Mouse (Mus musculus): Measurements from ENCODE around the gene Irak1.

DNA sequence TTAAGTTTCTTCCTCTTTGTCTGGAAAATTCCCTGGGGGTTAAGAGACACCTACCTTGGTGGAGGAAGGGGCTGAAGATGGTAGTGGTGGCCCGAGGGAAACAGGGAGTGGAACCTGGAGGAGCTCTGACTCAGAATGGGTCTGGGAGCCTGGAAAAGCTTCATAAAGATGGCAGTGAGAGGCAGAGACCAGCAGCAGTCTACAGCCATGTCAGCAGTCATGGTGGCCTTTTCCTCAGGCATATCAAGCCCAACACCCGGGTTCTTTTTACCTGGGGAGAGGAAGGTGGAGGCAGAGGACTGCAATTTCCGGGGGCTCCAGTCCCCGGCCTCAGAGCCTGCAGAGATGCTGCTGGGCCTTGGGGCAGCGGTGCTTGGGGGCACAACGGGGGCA is 927 bp downstream of the Irak1 start:
- TF ChIP-seq CTCF (IDR thresholded peaks at IDR 0.05; ENCODE audit: control insufficient read depth, insufficient read depth, insufficient read length) (no peak), MYOD1 (IDR thresholded peaks at IDR 0.05; ENCODE audit: control insufficient read depth, insufficient read length, low read depth) (no peak), USF1 (IDR thresholded peaks at IDR 0.05; ENCODE audit: low read depth) (no peak)
